Mouse (Mus musculus): ENCODE measurements at regions not wholly inside any gene's neighbourhood (a gene's known extent, or its start where the extent isn't known, plus 50 kb on each side); places are given as distances from the start of the nearest gene placed in this dataset.

DNA sequence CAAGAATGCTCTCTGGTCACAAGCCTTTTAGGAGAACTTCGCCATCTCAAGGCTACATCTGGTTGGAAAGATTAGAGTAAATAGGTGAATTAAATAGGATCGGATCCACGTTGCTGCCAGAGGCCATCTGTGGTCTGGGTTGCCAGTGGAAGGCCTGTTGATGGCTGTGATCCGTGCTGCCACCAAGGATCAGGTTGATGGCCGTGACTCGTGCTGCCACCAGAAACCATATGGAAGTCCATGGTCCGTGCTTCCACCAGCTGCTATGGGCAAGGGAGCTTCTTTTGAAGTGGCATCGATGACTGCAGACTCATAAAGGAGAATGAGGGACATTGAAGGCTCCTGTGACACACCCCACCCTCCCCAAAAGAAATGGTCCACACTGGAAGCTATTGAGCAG lies 79.6 kb downstream of the Atp1a1 start:
- no peak for DNase-seq (ENCODE audit: low read depth)

DNA sequence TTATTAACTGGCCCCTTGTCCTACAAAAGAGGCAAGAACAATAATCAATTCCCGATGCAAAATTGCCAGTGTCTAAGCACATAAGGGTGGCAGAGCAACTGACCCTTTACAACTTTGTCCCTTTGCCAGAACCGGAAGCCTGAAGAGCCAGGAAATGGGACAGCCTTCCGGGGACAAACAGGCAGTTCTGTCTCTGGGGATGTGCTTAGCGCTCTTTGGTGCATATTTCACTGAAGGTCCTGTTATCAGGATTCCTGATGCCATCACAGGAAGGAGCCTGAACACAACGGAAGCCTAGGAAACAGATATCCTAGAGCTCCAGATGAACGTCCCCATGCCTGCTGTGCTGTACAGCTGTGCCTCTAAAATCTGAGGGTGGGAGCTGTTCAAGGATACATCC lies 80.0 kb downstream of the Atp1a1 start:
- no peak for DNase-seq (ENCODE audit: low read depth)

DNA sequence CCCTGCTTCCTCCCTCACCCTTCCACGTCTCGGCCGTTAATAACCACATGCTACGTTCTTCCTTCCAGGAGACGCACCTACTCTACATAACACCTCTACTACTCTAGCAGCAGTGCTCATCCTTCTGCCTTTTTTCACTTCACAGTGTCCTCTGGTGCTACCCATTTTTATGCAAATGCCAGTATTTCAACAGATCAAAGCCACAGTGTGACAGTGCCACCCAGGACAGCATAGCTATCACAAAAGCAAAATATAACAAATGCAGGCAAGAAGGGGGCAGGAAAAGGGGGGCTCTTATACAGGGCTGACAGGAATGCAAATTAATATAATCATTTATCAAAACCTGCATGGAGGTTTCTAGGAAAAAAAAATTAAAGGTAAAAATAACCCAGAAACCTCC lies 81.2 kb downstream of the Atp1a1 start:
- no peak for DNase-seq (ENCODE audit: low read depth)

DNA sequence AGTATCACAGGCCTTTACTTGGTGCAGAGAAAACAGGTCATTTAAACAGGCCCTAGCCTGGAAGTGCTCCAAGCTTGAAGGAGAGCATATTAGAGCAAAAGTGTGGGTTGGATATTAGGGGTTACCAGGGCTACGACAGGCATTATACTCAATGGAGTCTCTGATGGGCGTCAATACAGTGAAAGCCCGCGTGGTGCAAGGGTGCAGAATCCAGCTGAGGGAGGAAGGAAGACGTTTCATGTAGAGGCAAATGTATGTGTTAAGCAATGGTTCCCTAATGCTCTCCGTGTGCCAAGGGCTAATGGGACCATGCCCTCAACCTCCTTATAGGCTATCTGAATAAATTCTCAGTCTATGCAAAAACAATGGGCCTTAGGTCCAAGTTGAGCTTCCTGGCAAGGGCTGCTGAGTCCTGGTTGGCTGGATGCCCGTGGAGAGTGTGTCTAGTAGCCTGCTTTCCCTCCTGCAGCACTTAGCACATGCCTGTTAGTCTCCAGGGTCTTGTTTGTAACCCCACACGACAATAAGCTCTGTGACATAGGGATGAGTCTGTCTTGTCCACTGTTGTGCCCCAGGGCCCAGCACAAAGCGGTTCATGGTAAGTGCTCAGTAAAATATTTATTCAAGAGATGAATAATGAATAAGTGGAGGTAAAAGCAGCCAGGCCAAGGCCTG lies 82.1 kb downstream of the Atp1a1 start:
- DNase-seq (ENCODE audit: low read depth): no peak

DNA sequence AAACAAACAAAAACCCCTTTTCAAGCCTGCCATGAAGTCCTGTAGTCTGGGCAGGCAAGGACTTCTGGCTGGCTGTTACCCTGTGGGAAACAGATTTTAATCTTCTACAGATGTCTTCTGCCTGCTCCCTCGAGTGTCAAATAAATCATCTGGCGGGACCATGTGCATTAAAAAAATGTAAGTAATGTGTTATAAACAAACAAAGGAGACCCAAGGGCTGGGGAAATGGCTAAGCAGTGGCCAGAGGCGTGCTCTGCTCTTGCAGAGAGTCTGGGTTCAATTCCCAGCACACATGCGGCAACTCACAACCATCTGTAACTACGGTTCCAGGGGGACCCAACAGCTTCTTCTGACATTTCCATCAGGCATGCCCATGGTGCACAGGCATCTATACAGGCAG lies 83.3 kb downstream of the Atp1a1 start:
- DNase-seq (ENCODE audit: low read depth): no peak

DNA sequence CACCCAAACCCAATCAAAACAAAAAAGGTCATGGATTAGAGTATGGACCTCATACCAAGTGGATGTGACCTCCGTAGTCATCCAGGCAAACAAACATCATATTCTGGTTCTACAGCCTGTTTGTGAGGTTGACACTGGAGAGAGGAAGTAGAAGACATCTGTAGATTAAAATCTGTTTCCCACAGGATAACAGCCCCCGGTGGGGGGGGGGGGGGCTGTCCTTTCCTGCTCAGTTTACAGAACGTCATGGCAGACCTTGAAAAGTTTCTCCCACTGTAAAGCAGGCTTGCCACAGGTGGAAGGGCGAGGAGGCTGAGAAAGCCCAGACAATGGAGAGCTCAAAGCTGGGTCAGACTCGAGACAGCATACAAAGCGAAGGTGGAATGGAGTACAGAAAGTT lies 84.4 kb downstream of the Atp1a1 start:
- peak; percentile 59 for DNase-seq (ENCODE audit: low read depth)

DNA sequence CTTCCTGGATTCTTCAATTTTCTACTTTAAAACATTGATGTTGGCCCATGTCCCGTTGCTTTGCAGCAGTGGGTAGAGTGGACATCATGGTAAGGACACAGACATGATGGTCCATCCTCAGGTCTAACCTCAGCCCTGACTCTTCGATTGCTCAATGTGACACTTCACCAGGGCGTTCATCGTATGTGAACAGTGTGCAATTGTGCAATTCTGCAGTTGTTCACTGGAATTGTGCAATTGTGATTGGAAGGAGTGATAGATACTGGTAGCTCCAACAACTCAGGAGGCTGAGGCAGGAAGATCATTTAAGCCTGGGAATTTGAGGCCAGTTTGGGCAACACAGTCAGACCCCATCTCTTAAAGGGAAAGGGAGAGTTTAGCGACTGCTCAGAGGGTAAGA lies 84.9 kb downstream of the Atp1a1 start:
- peak; percentile 58 for DNase-seq (ENCODE audit: low read depth)

DNA sequence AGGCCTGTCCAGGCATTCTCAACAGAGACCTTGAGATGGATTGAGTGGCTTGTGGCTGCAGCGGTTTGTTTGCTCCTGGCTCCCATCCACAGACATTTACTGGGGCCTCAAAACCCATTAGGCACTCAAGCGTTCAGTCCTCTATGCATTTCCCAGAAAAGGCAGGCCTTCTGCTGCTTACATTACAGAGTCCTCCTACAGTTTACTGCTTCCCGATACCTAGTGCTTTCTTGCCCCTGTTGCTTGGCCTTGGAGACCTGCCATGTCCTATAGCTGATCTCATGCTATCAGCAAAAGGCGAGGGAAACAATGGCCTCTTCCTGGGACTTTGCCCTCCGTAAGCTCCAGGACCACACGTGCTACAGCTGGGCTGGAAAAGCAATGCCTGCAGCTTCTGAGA lies 85.7 kb downstream of the Atp1a1 start:
- peak; percentile 36 for DNase-seq (ENCODE audit: low read depth)

DNA sequence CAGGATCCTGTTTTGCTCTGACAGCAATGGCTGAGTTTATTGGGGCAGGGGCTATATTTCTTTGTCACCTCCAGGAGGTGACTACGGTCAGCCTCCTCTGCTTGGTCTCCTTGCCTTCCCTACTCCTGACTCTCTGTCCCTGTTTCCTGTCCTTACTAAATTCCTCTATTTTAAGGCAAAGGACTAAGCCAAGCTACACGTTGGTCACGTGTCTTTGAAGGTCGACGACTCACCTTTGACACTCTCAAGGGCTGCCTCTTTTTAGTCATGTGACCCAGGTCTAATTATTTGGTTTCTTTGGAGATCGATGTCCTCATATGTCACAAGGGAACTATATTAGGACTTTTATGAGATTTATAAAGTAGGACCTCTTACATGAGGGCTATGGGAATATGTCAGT lies 86.9 kb downstream of the Atp1a1 start:
- DNase-seq (ENCODE audit: low read depth): no peak

DNA sequence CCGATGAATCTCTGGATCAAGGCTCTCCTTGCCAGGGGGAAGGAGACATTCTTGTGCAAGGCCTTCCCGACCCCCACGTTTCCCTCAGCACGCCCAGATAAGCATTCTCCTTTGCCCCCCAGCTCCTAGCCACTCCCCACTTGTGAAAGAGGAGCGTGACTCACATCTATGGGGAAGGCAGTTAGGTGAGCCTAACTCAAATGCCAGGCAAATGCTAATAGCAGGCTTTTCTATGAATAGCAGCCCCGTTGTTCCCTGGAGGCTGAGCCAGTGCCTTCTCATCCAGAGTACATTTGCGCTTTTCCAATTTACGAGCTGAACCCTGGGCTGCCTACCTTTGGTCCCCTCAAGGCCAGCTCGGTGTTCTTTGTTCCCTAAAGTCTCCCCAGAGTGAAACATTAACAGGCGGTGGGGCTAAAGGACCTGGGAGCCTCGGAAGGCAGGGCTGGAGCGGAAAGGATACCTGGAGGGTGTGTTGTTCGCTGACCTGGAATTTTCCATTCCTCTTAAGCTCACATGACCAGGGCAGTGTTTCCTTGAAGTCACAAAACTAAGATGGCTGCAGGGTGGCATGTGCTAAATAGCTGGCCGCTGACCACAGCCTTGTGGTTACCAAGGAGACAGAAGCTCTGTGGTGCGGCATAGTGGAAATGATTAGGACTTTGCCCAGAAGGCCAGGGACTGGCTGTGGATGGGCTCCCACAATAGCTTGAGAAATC lies 87.5 kb downstream of the Atp1a1 start:
- peak; percentile 62 for DNase-seq (ENCODE audit: low read depth)

DNA sequence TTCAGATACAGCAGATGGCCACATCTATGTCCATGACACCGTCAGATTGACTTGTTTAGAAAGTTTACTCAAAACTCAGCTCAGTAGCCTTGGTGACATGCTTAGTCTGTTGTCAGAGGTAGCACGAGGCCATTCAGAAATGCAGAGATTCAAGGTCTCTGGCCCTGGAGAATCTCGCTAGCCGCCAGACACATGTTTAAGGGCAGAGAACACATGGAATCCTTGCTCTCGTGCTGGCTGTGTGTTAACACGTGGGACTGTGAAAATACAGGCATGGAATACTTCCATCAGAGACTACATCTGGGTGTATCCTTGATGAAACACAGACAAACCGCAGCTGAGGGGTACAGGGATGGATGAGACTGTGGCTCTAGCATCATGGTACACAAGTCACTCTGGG lies 88.9 kb downstream of the Atp1a1 start:
- DNase-seq (ENCODE audit: low read depth): no peak

DNA sequence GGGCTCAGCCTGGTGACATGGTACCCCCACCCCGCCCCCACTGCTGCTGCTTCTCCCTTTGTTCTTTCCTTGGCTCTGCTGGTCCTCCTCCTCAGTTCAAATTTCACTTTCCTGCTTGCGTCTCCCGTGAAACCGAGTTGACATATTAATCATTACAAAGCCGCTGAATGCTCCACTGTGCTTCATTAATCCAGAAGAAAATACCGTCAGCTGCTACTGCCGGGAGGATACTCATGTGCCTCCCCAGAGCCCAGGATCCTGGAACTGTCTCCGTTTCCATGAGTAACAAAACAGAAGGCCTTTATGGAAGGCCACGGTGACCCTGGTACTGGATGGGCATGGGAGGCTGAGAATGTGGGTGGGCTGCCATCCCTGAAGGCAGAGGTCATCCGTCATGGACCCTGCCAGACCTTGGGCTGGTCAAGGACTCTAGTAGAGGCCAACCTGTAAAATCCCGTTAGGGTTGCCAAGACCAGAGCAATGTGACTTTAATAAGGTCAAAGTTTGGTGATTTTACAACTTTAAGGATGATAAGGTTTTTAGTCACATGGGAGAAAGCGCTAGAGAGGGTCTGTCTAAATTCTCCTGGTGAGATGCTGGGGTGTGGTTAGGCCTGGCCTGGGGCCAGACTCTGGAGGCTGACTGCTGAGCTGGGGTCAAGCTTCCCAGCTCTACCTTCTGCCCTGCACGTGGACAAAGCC lies 90.7 kb downstream of the Atp1a1 start:
- DNase-seq (ENCODE audit: low read depth): no peak
